Mouse (Mus musculus) liver, embryonic 14.5 days (tissue): Measurements from ENCODE around the gene 1700021F05Rik.

Experiments
- CTCF ChIP-seq: IDR thresholded peaks from 2 replicates; pipeline ENCODE4 v1.5.1; 2016; ENCODE audit warnings: antibody characterized with exemption, low read depth, control low read depth
- EP300 ChIP-seq: IDR thresholded peaks from 2 replicates; pipeline ENCODE4 v1.6.1; 2016; ENCODE audit warnings: antibody characterized with exemption, low read depth

DNA sequence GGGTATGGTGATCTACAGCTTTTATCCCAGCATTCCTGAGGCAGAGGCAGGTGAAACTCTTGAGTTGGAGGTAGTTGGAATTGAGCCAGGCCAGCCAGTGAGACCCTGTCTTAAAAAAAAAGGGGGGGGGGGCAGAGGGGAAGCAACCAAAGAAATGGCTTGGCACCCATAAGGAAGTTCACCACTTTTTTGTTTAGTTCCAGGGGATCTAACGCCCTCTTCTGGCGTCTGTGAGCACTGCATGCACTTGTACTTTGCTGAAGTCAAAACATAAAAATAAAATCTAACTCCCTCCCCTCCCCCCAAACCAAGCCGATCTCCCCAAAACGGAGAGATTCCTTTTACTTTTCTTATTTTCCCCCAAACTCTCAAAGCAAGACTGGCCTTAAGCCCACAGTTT, 65.4 kb downstream of the 1700021F05Rik start:
- TF ChIP-seq CTCF (peak; percentile 54; the same call in 1 of the 2 replicates), EP300 (no peak)
